Mouse (Mus musculus) MEL (cell line): Measurements from ENCODE around the gene Sp2. TPM values are rescaled to one million over a fixed set of nuclear protein-coding genes. Genes with fewer than 3 reads are reported as not detected.

ENCODE experiments used
- DNase-seq: peaks from one replicate; pipeline ENCODE4 v3.0.0; 2011; ENCODE audit warnings: low read depth, low spot score
- H3K27ac ChIP-seq: 2 replicates; pipeline ENCODE4 v1.5.1; 2012; ENCODE audit warnings: low read depth, mild to moderate bottlenecking, control low read depth, low read length, moderate library complexity; ENCODE audit not compliant: control insufficient read depth
- H3K27me3 ChIP-seq, 2 experiments: fragments of 150-350 bp in 1 of 2; sonication (generic) in 1 of 2; 2 replicates each; pipeline ENCODE4 v1.6.1; 2012; ENCODE audit warnings: low read length in 2 of 2, mild to moderate bottlenecking in 2 of 2, improper control_type of control experiment in 1 of 2, moderate library complexity in 1 of 2; ENCODE audit not compliant: insufficient read depth in 2 of 2, control insufficient read depth in 1 of 2
- H3K36me3 ChIP-seq, 2 experiments: 2 replicates each; pipeline ENCODE4 v1.6.1; 2012 to 2014; ENCODE audit warnings: low read length in 2 of 2, improper control_type of control experiment in 1 of 2, inconsistent platforms in 1 of 2, mild to moderate bottlenecking in 1 of 2; ENCODE audit not compliant: insufficient read depth in 2 of 2, control insufficient read depth in 1 of 2
- H3K4me1 ChIP-seq, 2 experiments: fragments of 150-350 bp in 1 of 2; sonication (generic) in 1 of 2; 2 replicates each; pipeline ENCODE4 v1.6.1; 2012; ENCODE audit warnings: low read length in 2 of 2, improper control_type of control experiment in 1 of 2, mild to moderate bottlenecking in 1 of 2; ENCODE audit not compliant: insufficient read depth in 2 of 2, control insufficient read depth in 1 of 2
- H3K4me3 ChIP-seq, 2 experiments: fragments of 150-350 bp in 1 of 2; sonication (generic) in 1 of 2; 2 replicates each; pipeline ENCODE4 v1.5.1; 2012; ENCODE audit warnings: low read depth in 2 of 2, low read length in 2 of 2, mild to moderate bottlenecking in 2 of 2, moderate library complexity in 2 of 2, control low read depth in 1 of 2, improper control_type of control experiment in 1 of 2; ENCODE audit not compliant: control insufficient read depth in 1 of 2, insufficient read depth in 1 of 2
- H3K79me2 ChIP-seq: 2 replicates; pipeline ENCODE4 v1.6.1; 2012; ENCODE audit warnings: mild to moderate bottlenecking, low read length, moderate library complexity; ENCODE audit not compliant: control insufficient read depth, poor library complexity, insufficient read depth
- H3K9ac ChIP-seq: 2 replicates; pipeline ENCODE4 v1.6.1; 2012; ENCODE audit warnings: low read depth, mild to moderate bottlenecking, control low read depth, low read length, moderate library complexity; ENCODE audit not compliant: control insufficient read depth, poor library complexity, severe bottlenecking
- H3K9me3 ChIP-seq: fragments of 150-350 bp; sonication (generic); replicated peaks from 2 replicates; pipeline ENCODE4 v1.6.1; 2012; ENCODE audit warnings: mild to moderate bottlenecking, low read length, improper control_type of control experiment, moderate library complexity; ENCODE audit not compliant: insufficient read depth
- CHD1 ChIP-seq: IDR thresholded peaks from 2 replicates; pipeline ENCODE4 v1.6.1; 2012; ENCODE audit warnings: low read depth, mild to moderate bottlenecking, inconsistent platforms, low read length, improper control_type of control experiment
- CTCF ChIP-seq, 3 experiments: IDR thresholded peaks in 2 of 3; conservative IDR thresholded peaks in 1 of 3; 2 replicates each; pipeline ENCODE4 v1.5.1; 2011 to 2012; ENCODE audit warnings: low read length in 3 of 3, low read depth in 2 of 3, mild to moderate bottlenecking in 2 of 3, improper control_type of control experiment in 1 of 3, inconsistent platforms in 1 of 3, mixed read lengths in 1 of 3, moderate library complexity in 1 of 3; ENCODE audit not compliant: control insufficient read depth in 1 of 3, insufficient read depth in 1 of 3, poor library complexity in 1 of 3, severe bottlenecking in 1 of 3
- E2F4 ChIP-seq: IDR thresholded peaks from 2 replicates; pipeline ENCODE4 v1.6.1; 2011; ENCODE audit warnings: low read depth, low read length, improper control_type of control experiment, borderline replicate concordance
- ELF1 ChIP-seq: IDR thresholded peaks from 2 replicates; pipeline ENCODE4 v1.6.1; 2014; ENCODE audit warnings: low read depth, mild to moderate bottlenecking, inconsistent platforms, low read length, improper control_type of control experiment, moderate library complexity
- EP300 ChIP-seq, 2 experiments: IDR thresholded peaks; 2 replicates each; pipeline ENCODE4 v1.6.1; 2011; ENCODE audit warnings: improper control_type of control experiment in 2 of 2, low read length in 2 of 2, low read depth in 1 of 2, mild to moderate bottlenecking in 1 of 2
- JUND ChIP-seq: IDR thresholded peaks from 2 replicates; pipeline ENCODE4 v1.6.1; 2011; ENCODE audit warnings: low read depth, mild to moderate bottlenecking, improper control_type of control experiment, low read length
- MAX ChIP-seq: IDR thresholded peaks from 2 replicates; pipeline ENCODE4 v1.6.1; 2011; ENCODE audit warnings: low read length, improper control_type of control experiment
- MYB ChIP-seq: IDR thresholded peaks from 2 replicates; pipeline ENCODE4 v1.6.1; 2011; ENCODE audit warnings: mild to moderate bottlenecking, low read depth, low read length, improper control_type of control experiment
- POLR2A ChIP-seq, 2 experiments: IDR thresholded peaks; 2 replicates each; pipeline ENCODE4 v1.6.1; 2011 to 2012; ENCODE audit warnings: low read length in 2 of 2, mild to moderate bottlenecking in 2 of 2, control low read depth in 1 of 2, improper control_type of control experiment in 1 of 2, low read depth in 1 of 2, moderate library complexity in 1 of 2; ENCODE audit not compliant: control insufficient read depth in 1 of 2, insufficient read depth in 1 of 2, poor library complexity in 1 of 2
- POLR2AphosphoS2 ChIP-seq: IDR thresholded peaks from 2 replicates; pipeline ENCODE4 v1.6.1; 2011; ENCODE audit warnings: low read length, improper control_type of control experiment
- TBP ChIP-seq: IDR thresholded peaks from 2 replicates; pipeline ENCODE4 v1.8.0; 2011; ENCODE audit warnings: low read depth, low read length, improper control_type of control experiment
- USF2 ChIP-seq, 2 experiments: IDR thresholded peaks; 2 replicates each; pipeline ENCODE4 v1.6.1; 2011 to 2012; ENCODE audit warnings: improper control_type of control experiment in 2 of 2, low read length in 2 of 2, borderline replicate concordance in 1 of 2, inconsistent platforms in 1 of 2, low read depth in 1 of 2, mild to moderate bottlenecking in 1 of 2; ENCODE audit not compliant: insufficient read depth in 1 of 2
- ZC3H11A ChIP-seq: IDR thresholded peaks from 2 replicates; pipeline ENCODE4 v1.6.1; 2012; ENCODE audit warnings: low read depth, mild to moderate bottlenecking, inconsistent platforms, low read length, improper control_type of control experiment
- ZMIZ1 ChIP-seq: IDR thresholded peaks from 2 replicates; pipeline ENCODE4 v1.6.1; 2012; ENCODE audit warnings: low read depth, mild to moderate bottlenecking, inconsistent platforms, low read length, improper control_type of control experiment, moderate library complexity
- ZNF384 ChIP-seq: IDR thresholded peaks from 2 replicates; pipeline ENCODE4 v1.6.1; 2012; ENCODE audit warnings: low read depth, mild to moderate bottlenecking, inconsistent platforms, low read length, improper control_type of control experiment
- polyA plus RNA-seq, 2 experiments: library from polyadenylated mRNA; stranded (reverse) in 1 of 2; unstranded in 1 of 2; fragments of >175 nt in 1 of 2; fragments of >200 nt in 1 of 2; gene quantifications; 2 replicates each; pipeline versions ENCODE4 v1.2.1 to v1.2.4; 2012; ENCODE audit warnings: low replicate concordance in 2 of 2, low read depth in 1 of 2; ENCODE audit not compliant: insufficient read length in 2 of 2, insufficient read depth in 1 of 2, missing spikeins in 1 of 2
- total RNA-seq: library from RNA; depleted of rRNA; stranded (reverse); fragments of 300-350 nt; gene quantifications from 2 replicates; pipeline ENCODE4 v1.2.3, GENCODE M21; 2012

Sp2 gene
- total and polyA plus RNA-seq, 3 experiments = 1.4 to 20.3 TPM; not detected in 1

DNA sequence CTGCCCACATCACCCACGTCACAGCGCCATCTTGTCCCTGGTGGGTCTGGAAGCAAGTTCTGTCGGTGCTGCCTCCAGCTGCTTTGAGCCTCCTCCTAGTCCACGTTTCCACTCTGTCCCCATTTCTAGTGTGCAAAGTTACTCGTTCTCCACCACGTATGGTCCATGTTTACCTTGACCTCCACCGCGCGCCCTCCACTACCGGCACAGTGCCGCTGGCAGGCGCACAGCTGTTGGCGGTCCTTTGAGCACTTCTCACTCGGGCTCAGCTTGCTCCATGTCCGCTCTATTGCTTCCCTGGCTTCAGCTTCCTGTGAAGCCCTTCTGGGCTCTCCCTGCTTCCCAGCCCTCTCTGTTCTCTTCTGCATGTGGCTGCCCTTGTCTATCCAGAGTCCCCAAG, 1.3 kb downstream of the Sp2 start:
- no peak overlapping the region for H3K4me3 ChIP-seq
- H3K4me1 ChIP-seq = peaks cover 6 to 14% of the 10 kb centered on the region in 2 experiments
- peaks cover 9% of the 10 kb centered on the region for H3K79me2 ChIP-seq
- H3K27me3 ChIP-seq = peaks cover 0 to 4% of the 10 kb centered on the region in 2 experiments; a peak in 2 of 4 replicates
- peaks cover 0 to 5% of the 10 kb centered on the region in 2 experiments; a peak in 2 of 4 replicates for H3K36me3 ChIP-seq
- no peak overlapping the region for H3K27ac ChIP-seq
- TF ChIP-seq POLR2AphosphoS2 (no peak), ZC3H11A (no peak), MAX (no peak), CTCF (IDR thresholded peaks at IDR 0.05 in 2 of 3, conservative IDR thresholded peaks at IDR 0.05 in 1 of 3; ENCODE audit: control insufficient read depth in 1 of 3, insufficient read depth in 1 of 3, low read depth in 2 of 3, low read length in 3 of 3, poor library complexity in 1 of 3, severe bottlenecking in 1 of 3) (no peak), E2F4 (no peak), ZMIZ1 (no peak), ELF1 (no peak), POLR2A (IDR thresholded peaks at IDR 0.05; ENCODE audit: control insufficient read depth in 1 of 2, insufficient read depth in 1 of 2, low read depth in 1 of 2, low read length in 2 of 2, poor library complexity in 1 of 2) (no peak), USF2 (IDR thresholded peaks at IDR 0.05; ENCODE audit: borderline replicate concordance in 1 of 2, insufficient read depth in 1 of 2, low read depth in 1 of 2, low read length in 2 of 2) (no peak), MYB (no peak), EP300 (IDR thresholded peaks at IDR 0.05; ENCODE audit: low read depth in 1 of 2, low read length in 2 of 2) (no peak), JUND (no peak)
- TF ChIP-seq, all 39 proteins: peak for 0
- Histone ChIP-seq H3K9me3 (no peaks in the 10 kb centered on the region), H3K9ac (no peak overlapping the region)
- DNase-seq = no peak

DNA sequence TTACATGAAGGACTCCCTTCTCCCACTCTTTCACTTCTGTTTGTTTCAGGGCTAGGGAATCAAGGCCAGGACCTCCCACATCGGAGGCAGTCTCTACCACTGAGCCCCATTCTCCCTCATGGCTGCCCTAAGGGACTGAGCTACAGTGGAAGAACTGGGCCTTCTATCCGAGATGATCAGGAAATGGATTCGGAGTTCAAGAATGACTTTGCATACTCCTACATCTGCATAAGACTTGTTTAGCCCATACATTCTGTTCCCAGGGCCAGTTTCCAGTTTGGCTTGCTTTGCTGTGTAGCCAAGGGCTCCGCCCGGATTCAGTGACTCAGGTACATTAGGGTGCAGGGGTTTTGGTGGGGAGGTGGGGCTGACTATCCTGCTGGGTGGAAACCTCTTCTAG, 2.7 kb downstream of the Sp2 start:
- no peak overlapping the region for H3K9ac ChIP-seq
- H3K4me1 ChIP-seq = peaks cover 9 to 28% of the 10 kb centered on the region in 2 experiments
- no peak overlapping the region for H3K27ac ChIP-seq
- TF ChIP-seq ZNF384 = no peak
- no peak for DNase-seq
- H3K36me3 ChIP-seq = peaks cover 0 to 19% of the 10 kb centered on the region in 2 experiments; a peak in 2 of 4 replicates
- H3K79me2 ChIP-seq = peaks cover 21% of the 10 kb centered on the region
- no peaks in the 10 kb centered on the region for H3K9me3 ChIP-seq
- no peak overlapping the region for H3K4me3 ChIP-seq
- H3K27me3 ChIP-seq = peaks cover 0 to 4% of the 10 kb centered on the region in 2 experiments; a peak in 1 of 4 replicates

DNA sequence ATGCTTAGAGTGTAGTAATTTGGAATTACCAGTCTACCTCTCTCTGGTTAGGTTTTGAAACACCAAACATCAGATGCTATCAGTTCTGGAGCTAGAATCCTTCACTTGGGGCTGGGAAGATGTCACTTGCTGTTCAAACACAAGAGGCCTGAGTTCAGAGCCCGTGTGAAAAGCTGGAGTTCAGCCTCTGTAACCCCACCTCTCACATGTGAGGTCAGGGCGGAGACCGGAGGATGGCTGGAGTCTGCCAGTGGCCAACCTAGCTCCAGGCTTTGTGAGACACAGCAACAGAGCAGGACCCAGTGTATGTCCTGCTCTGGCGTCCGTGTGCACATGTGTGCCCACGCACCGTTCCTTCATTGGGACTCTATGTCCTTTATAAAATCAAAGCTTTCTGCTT, 3.4 kb downstream of the Sp2 start:
- Histone ChIP-seq H3K9ac (no peak overlapping the region), H3K79me2 (peaks cover 24% of the 10 kb centered on the region), H3K27ac (no peak overlapping the region), H3K4me3 (no peak overlapping the region), H3K27me3 (peaks cover 0 to 4% of the 10 kb centered on the region in 2 experiments; a peak in 1 of 4 replicates), H3K36me3 (peaks cover 0 to 24% of the 10 kb centered on the region in 2 experiments; a peak in 2 of 4 replicates), H3K9me3 (no peaks in the 10 kb centered on the region), H3K4me1 (peaks cover 9 to 28% of the 10 kb centered on the region in 2 experiments)
- TF ChIP-seq CHD1 (no peak), TBP (no peak)
- DNase-seq = no peak
